Mouse (Mus musculus) neural tube, postnatal 0 days (tissue): ENCODE results near the gene Gm35549. TPM values are rescaled to one million over a fixed set of nuclear protein-coding genes. Genes with fewer than 3 reads are reported as not detected.

Experiments used
- polyA plus RNA-seq: library from polyadenylated mRNA; unstranded; fragments of >200 nt; fragmentation: Nextera tagmentation; extraction: Ambion mirVana; gene quantifications from 2 replicates; pipeline ENCODE4 v1.2.1, GENCODE M21; 2015

Gm35549 gene
- polyA plus RNA-seq, result 0.56 TPM in 1 of 2 replicates, not detected in the other

GRCm38 (mm10) chr9:122843760-122844159, at the start of gene Gm35549:
Gene Gm35549 (minus strand): TSS chr9:122844035.

GRCm38 (mm10) chr9:122885385-122885784, 41.5 kb upstream of the Gm35549 start, which contains the start of gene Zkscan7:
Gene Zkscan7 (plus strand): TSS chr9:122885685.

GRCm38 (mm10) chr9:122865697-122866166, 21.9 kb upstream of the Gm35549 start, which contains the start of gene Zfp445:
Gene Zfp445 (minus strand): TSS chr9:122866006.

GRCm38 (mm10) chr9:122805053-122805844, 38.6 kb downstream of the Gm35549 start, which contains the start of gene Tcaim:
Gene Tcaim (plus strand): TSS chr9:122805539.

Other genes with a start within 250 kb of the Gm35549 start
- gene Topaz1, start 96.7 kb downstream of the Gm35549 start, polyA plus RNA-seq, result not detected in 2 replicates
- 8.4 and 11.4 TPM in 2 replicates for gene Tcaim, start 38.5 kb downstream of the Gm35549 start, polyA plus RNA-seq
- 46.2 and 54.1 TPM in 2 replicates for gene Zfp445, start 22.0 kb upstream of the Gm35549 start, polyA plus RNA-seq
- gene Zkscan7, start 41.6 kb upstream of the Gm35549 start, polyA plus RNA-seq, result 1.6 and 2.0 TPM in 2 replicates
- gene Zfp105, start 79.0 kb upstream of the Gm35549 start, polyA plus RNA-seq, result 11.3 and 12.9 TPM in 2 replicates
- gene 1110059G10Rik, start 107.0 kb upstream of the Gm35549 start, polyA plus RNA-seq, result 28.7 and 30.1 TPM in 2 replicates
- gene Kif15, start 107.0 kb upstream of the Gm35549 start, polyA plus RNA-seq, result 5.4 and 5.5 TPM in 2 replicates
- 36.6 and 38.3 TPM in 2 replicates for gene Tmem42, start 177.3 kb upstream of the Gm35549 start, polyA plus RNA-seq
- 0.65 and 0.67 TPM in 2 replicates for gene Tgm4, start 190.7 kb upstream of the Gm35549 start, polyA plus RNA-seq